Mouse (Mus musculus) cortical plate, adult 2 months (tissue): ENCODE measurements at regions not wholly inside any gene's neighbourhood (a gene's known extent, or its start where the extent isn't known, plus 50 kb on each side); places are given as distances from the start of the nearest gene placed in this dataset.

ENCODE experiments used
- CTCF ChIP-seq: fragments of 200-500 bp; IDR thresholded peaks from 2 replicates; pipeline ENCODE4 v1.5.1; 2011; ENCODE audit warnings: mild to moderate bottlenecking, control low read depth, low read length; ENCODE audit not compliant: insufficient read depth; ENCODE audit errors: extremely low read depth
- POLR2A ChIP-seq: fragments of 200-500 bp; IDR thresholded peaks from 2 replicates; pipeline ENCODE4 v1.6.1; 2011; ENCODE audit warnings: mild to moderate bottlenecking, low read length, control low read depth; ENCODE audit not compliant: insufficient read depth; ENCODE audit errors: extremely low read depth

DNA sequence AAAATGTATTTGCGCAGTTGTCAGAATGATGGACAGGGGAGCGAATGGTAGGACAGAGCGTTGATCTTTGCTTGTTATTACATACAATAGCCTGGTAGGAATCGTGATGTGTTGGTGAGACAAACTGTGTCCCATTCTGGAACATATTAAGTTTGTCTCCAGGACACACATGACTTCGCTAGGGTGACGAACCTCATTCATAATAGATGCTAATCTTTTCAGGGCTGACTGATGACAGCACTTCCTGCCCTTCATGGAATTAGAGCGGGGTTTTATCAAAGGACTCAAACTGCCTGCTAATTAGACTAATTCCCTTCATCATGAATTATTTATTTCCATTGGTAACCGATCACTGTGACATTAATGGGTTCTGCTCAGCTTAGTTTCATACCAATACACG lies 122.0 kb downstream of the Cdca7 start:
- TF ChIP-seq POLR2A (no peak), CTCF (no peak)
